Mouse (Mus musculus) liver, adult (tissue): ENCODE measurements around the gene Vps18.

Experiments used
- GATA4 ChIP-seq: IDR thresholded peaks from 2 replicates; pipeline ENCODE4 v1.6.1; 2014; ENCODE audit warnings: mild to moderate bottlenecking, low read length; ENCODE audit not compliant: insufficient replicate concordance

Gene Vps18

GRCm38 (mm10) chr2:119300819-119301493 is 12.4 kb downstream of the Vps18 start:
- TF ChIP-seq GATA4 = no peak

- TF ChIP-seq GATA4 = no peak
These were observed 14.3 kb downstream of the Vps18 start for GRCm38 (mm10) chr2:119302876-119303275.

- TF ChIP-seq GATA4 = no peak
These were observed 15.9 kb downstream of the Vps18 start for GRCm38 (mm10) chr2:119304391-119304790.

DNA sequence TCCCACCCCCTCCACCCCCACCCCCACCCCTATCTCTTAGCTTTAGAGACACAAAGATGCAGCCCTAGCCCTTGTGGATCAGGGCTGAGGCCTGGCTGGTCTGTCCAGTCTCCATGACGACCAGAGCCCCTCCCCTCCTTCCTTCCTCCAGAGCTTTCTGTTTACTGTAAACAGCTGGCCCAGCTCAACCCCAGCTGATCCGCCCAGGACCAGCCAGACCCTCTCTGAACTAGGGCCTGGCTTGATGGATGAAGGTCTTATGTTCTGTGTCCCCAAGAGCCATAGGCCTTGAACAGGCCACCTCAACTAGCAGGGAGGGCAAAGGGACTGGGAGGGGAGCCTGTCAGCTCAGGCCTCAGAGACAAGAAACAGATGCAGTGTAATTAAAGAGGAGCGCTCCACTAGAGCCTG is 16.3 kb downstream of the Vps18 start:
- no peak for TF ChIP-seq GATA4

DNA sequence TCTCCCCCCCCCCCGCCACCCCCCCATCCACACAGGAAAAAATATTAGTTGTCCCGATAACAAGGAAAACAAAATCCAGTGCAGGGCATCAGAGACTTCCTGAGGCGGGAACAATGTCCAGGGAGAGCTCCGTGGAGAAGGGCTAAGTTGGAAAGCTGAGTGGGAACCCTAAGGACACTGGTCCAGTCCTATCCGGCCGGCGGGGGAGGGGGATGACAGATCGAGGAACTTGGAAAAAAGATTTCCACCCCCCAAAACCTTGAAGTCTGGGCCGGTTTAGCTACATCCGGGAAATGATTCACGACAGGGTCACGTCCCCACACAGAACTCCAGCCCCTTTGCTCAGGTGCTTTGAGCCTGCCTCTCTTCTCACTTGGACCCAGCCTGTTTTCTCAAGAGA is 23.0 kb downstream of the Vps18 start:
- peak; percentile 19; the same call in 1 of the 2 replicates for TF ChIP-seq GATA4

DNA sequence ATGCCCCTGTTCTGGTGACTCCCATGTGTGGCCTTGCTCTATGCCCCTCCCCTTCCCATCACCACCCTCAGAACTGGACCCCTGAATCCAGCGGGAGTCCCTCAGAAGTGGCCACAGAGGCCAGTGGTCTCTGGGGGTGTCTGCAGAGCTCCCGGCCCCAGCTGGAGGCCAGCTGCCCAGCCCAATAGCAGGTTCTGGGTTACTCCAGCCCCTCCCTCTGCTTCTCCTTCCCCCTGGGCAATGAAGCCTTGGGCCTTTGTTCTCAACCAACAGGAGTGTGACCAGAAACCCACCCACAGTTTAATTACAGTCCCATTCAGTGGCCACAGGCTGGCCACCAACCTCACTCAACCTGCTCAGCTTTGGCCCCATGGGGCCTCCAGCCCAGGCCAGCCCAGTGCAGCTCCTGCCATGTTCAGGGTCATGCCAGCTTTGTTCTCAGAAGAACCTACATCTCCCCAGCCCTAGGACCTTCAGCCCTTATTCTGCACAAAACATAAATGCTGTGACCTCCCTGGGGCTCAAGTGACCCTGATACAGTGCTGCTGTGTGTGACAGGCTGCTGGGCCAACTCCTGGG is 23.9 kb downstream of the Vps18 start:
- no peak for TF ChIP-seq GATA4

DNA sequence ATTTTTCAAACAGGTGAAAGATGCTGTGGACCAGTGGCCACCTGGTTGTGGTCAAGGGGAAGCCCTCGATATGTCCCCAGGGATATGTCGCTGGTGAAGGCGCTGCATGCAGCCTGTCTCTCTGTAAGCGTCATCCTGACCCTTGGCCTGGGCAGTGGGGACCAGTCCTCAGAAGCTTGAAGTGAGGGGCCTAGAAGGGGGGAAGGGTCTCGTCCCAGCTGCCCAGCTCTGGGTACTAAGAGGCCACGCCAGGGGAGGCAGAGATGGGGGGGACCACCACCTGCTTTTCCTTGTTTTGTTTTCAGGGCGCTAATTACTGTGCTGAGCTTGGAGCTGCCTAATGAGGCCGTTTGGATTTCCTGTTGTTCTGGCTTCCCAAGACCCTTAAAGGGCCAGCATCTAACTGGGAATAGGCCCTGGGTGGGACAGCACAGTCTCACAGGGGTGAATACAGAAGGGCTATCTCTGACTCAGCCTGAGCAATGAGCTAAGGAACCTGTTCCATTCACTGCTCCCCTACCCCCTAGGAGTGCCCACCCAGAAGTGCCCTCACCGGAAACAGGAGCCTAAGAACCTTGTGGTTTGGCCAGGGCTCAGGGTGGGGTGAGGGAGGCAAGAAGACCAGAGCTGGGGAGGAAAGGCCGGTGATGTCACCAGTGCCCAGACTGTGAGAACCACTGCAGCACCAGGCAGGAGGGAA is 25.4 kb downstream of the Vps18 start:
- TF ChIP-seq GATA4 = no peak

- no peak for TF ChIP-seq GATA4
These were observed 26.3 kb downstream of the Vps18 start for GRCm38 (mm10) chr2:119314742-119315310.

DNA sequence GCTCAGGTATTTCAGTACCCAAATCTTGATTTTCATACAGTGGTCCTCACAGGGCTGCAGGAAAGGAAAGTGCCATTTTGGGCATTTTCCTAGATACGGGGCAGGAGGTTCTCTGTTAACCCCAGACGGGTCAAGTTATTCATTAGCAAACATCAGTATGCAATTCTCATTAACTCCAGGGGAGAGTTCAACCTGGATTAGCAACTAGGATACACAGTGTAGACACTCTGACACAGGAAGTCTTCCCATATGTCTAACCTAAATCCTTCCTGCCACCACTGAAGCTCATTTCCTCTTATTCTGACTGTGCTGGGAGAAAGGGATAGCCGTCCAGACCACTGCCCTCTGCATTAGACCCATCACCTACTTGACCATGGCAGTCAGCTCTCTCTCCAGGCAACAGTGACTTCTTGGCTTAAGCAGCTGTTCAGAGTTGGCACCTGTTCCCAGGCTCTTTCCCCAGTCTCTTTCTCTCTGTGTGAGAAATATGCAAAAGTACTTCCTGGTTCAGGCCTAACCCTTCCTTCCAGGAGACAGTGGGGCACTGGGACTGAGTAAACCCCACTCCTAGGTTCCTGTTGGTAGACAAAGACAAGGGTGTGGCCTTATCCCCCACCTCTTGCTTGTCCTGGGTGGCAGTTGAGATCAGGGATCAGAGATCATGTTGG is 29.6 kb downstream of the Vps18 start:
- no peak for TF ChIP-seq GATA4

DNA sequence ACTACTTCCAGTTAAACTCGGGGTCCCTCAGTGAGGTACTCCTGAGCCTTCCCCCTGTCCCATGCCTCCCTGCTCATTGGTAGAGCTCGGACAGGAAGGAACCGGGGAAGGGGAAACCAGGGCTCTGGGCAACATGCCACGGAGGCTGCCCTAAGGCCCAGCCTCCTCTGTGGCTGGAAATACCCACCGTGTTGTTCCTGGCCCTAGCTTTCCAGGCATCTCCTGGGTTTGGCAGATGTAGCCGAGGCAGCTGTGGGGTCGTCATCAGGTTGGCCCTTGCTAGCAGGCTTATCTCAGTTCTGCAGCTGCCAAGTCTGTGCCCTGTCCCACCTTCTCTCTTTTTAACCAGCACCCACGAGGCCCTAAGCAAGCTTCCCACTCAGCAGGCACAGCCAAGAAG is 32.0 kb downstream of the Vps18 start:
- no peak for TF ChIP-seq GATA4

DNA sequence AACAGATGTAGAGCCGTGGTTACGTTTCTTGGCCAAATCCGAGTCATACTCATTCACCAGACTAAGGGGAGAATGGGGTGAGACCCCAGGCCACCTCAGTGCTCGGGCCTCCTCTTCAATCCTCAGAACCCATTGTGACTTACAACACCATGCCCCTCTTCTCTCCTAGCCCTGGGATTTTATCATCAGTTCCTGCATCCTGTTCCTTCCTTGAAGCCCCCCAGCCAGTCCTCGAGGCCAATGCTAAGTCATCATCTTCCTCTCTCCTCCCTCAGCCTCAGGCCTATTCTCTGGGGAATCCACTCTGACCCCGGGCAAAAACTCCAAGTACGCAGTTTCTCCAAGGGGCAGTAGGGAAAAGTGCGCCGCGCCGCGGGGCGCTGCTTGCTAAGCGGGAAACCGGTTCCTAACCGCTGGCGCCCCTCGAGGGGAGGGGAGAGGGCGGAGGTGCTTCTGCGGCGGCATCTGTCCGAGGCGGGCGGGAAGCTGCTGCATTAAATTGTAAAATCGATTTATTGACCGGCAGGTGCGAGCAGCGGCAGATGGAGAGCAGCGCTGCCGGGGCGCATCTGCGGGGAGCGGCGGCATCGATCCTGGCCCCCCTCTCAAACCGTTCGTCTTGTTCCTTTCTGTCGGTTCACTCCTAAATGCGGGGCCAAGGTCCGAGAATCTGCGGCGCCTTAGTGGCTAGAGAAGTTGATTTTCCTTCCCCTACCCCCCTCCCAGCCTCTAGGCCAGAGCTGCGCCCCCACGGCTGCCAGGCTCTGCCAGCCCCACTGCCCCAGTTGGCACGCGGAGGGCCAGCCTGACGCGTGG is 33.4 kb downstream of the Vps18 start:
- TF ChIP-seq GATA4 = no peak

DNA sequence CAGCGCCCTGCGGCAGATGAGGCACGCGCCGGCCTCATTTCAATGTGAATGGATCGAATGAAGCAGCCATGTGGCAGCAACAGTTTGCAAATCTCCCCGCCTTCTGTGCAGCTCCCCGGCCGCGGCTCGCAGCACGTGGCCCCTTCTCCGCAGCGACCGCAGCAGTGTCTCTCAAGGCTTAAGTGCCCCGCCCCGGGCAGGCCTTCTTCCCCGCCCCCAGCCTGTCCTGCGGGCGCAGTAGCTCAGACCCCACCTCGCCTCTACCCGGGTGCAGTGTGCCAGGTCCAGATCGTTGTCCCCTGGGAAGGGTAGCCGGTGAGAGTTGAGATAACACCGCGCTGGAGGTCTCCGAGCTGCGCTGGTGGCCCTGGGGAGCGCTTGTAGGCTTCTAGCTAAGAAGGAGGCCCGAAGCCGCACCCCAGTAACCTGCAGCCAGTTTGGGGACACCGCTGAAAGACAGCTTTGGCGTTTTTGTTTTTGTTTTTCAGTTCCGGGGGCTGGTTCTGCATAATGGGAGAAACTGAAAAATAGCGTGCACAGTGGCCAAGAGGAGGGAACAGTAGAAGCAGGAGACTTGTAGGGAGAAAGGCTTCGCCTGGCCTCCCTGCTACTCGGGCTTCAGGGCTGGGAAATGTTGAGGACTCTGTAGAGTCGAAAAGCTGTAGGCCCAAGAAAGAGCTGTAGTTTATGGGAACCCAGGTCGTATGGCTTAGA is 34.2 kb downstream of the Vps18 start:
- no peak for TF ChIP-seq GATA4

DNA sequence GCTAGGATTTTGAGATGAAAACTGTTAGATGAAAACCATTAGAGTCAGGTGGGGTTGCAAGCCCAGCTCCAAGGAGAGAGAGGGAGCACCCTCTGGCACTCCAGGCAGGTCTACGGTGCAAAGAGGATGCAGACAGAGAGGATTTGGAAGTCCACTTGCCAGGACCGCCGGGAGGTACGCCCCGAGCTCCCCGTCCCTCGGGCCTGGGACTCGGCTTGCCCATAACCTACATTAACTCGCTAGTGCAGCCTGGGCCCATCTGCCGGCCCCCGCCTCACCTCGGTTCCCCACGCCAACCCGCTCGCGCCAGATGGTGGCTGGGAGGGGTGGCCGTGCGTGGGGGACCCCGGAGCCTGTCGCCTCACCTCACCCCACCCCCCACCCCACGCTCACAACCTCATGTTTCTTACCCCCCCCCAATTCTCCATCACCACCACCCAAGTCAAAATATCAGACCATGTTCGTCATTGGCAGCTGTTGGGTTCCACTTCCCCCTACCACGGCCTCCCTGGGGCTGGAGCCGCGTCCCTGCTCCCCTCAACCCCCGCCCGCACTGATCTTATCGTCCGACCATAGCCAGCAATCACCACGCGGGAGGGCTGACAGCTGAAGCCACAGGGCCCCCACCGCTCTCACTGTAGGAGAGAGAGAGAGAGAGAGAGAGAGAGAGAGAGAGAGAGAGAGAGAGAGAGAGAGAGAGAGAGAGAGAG is 35.5 kb downstream of the Vps18 start:
- no peak for TF ChIP-seq GATA4
